Mouse (Mus musculus): Measurements from ENCODE around the gene Micall2. TPM values are rescaled to one million over a fixed set of nuclear protein-coding genes. Genes with fewer than 3 reads are reported as not detected.
"Not testable (repeated sequence)": the region's sequence is repeated elsewhere in the genome, so short reads cannot be mapped to it uniquely, and the experiment has no call there.

Gene Micall2
- polyA plus RNA-seq, 1 experiment from 2014 or later, result 6.6 TPM

GRCm38 (mm10) chr5:139695876-139696275, 40.3 kb downstream of the Micall2 start:
- H3K36me3 ChIP-seq (ENCODE audit: control insufficient read depth, insufficient read depth, low read length); H3K4me1 ChIP-seq (ENCODE audit: control insufficient read depth, insufficient read depth, low read length); H3K27me3 ChIP-seq (ENCODE audit: control insufficient read depth, insufficient read depth, low read length); H3K4me2 ChIP-seq (ENCODE audit: low read depth, severe bottlenecking); H3K9ac ChIP-seq (ENCODE audit: low read length); H3K4me3 ChIP-seq (ENCODE audit: low read depth, low read length); H3K9me3 ChIP-seq (ENCODE audit: control insufficient read depth, low read length); DNase-seq (ENCODE audit: low spot score); H3K27ac ChIP-seq (replicated peaks; ENCODE audit: low read depth, low read length); ATAC-seq (ENCODE audit: insufficient number of reproducible peaks, low FRiP score, low TSS enrichment, low read depth): not testable (repeated sequence)
- WGBS, result 78% methylated on average over 3 of the region's 3 CpGs

- Histone ChIP-seq H3K4me3 (ENCODE audit: low read depth, low read length) (no peak overlapping the region), H3K4me1 (ENCODE audit: control insufficient read depth, insufficient read depth, low read length) (0 out of 2 replicates have a peak, but pooled peaks cover 3% of the 10 kb centered on the region), H3K9me3 (ENCODE audit: control insufficient read depth, low read length) (no peaks in the 10 kb centered on the region), H3K27me3 (ENCODE audit: control insufficient read depth, insufficient read depth, low read length) (no peaks in the 10 kb centered on the region), H3K36me3 (ENCODE audit: control insufficient read depth, insufficient read depth, low read length) (no peaks in the 10 kb centered on the region), H3K4me2 (ENCODE audit: low read depth, severe bottlenecking) (no peak overlapping the region; the same call in 1 of the 2 replicates), H3K27ac (replicated peaks; ENCODE audit: low read depth, low read length) (no peak overlapping the region), H3K9ac (ENCODE audit: low read length) (no peak overlapping the region)
- WGBS, result 40% methylated on average over 7 of the region's 7 CpGs
- DNase-seq (ENCODE audit: low spot score), result no peak
- ATAC-seq (ENCODE audit: insufficient number of reproducible peaks, low FRiP score, low TSS enrichment, low read depth), result peak; percentile 39; the same call in 1 of the 2 replicates
These were observed 41.1 kb downstream of the Micall2 start for GRCm38 (mm10) chr5:139694989-139695571.

DNA sequence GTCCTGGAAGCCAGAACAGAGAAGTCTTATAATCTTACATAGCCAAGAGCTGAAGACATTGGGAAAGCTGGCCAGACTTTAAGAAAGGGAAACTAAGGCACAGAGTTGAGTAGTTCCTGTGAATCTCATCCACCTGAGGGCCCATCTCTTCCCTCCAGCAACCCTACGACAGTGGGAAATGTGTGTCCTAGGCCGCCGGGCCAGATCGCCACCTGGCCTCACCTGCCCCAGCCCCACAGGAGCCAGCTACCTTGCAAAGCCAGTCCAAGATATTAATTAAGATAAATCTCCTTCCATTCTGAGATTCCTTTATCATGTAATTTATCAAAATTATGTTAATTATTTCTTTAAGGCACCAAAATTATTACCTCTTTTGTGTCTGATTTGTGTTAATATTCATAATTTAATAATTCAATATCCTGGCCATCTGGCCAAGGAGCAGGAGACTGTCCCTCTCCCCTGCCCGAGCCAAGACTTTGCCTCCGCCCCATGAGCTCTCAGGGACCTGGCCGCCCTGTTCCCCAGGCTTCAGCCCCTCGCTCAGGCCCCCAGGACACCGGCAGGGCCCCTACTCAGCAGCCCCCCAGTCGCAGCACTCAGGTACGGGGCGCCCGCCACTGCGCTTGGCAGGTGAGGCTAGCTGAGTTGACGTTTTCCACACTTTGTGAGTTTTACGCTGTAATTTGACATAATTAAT, 41.7 kb downstream of the Micall2 start:
- Histone ChIP-seq H3K4me1 (ENCODE audit: control insufficient read depth, insufficient read depth, low read length) (0 out of 2 replicates have a peak, but pooled peaks cover 3% of the 10 kb centered on the region), H3K27me3 (ENCODE audit: control insufficient read depth, insufficient read depth, low read length) (no peaks in the 10 kb centered on the region), H3K9me3 (ENCODE audit: control insufficient read depth, low read length) (no peaks in the 10 kb centered on the region), H3K4me3 (ENCODE audit: low read depth, low read length) (no peak overlapping the region), H3K27ac (replicated peaks; ENCODE audit: low read depth, low read length) (no peak overlapping the region), H3K4me2 (ENCODE audit: low read depth, severe bottlenecking) (no peak overlapping the region; the same call in 1 of the 2 replicates), H3K9ac (ENCODE audit: low read length) (no peak overlapping the region), H3K36me3 (ENCODE audit: control insufficient read depth, insufficient read depth, low read length) (no peaks in the 10 kb centered on the region)
- WGBS, result 49% methylated on average over 16 of the region's 16 CpGs
- no peak for ATAC-seq (ENCODE audit: insufficient number of reproducible peaks, low FRiP score, low TSS enrichment, low read depth)
- no peak for DNase-seq (ENCODE audit: low spot score)

- Histone ChIP-seq H3K4me3 (ENCODE audit: low read depth, low read length) (no peak overlapping the region), H3K27me3 (ENCODE audit: control insufficient read depth, insufficient read depth, low read length) (0 out of 2 replicates have a peak, but pooled peaks cover 4% of the 10 kb centered on the region), H3K9ac (ENCODE audit: low read length) (no peak overlapping the region), H3K36me3 (ENCODE audit: control insufficient read depth, insufficient read depth, low read length) (no peaks in the 10 kb centered on the region), H3K9me3 (ENCODE audit: control insufficient read depth, low read length) (no peaks in the 10 kb centered on the region), H3K4me1 (ENCODE audit: control insufficient read depth, insufficient read depth, low read length) (0 out of 2 replicates have a peak, but pooled peaks cover 3% of the 10 kb centered on the region), H3K4me2 (ENCODE audit: low read depth, severe bottlenecking) (no peak overlapping the region), H3K27ac (replicated peaks; ENCODE audit: low read depth, low read length) (no peak overlapping the region)
- ATAC-seq (ENCODE audit: insufficient number of reproducible peaks, low FRiP score, low TSS enrichment, low read depth) (no peak), DNase-seq (ENCODE audit: low spot score) (no peak)
- 79% methylated on average over 9 of the region's 9 CpGs for whole genome bisulfite sequencing
These were observed 45.3 kb downstream of the Micall2 start for GRCm38 (mm10) chr5:139690791-139691190.

DNA sequence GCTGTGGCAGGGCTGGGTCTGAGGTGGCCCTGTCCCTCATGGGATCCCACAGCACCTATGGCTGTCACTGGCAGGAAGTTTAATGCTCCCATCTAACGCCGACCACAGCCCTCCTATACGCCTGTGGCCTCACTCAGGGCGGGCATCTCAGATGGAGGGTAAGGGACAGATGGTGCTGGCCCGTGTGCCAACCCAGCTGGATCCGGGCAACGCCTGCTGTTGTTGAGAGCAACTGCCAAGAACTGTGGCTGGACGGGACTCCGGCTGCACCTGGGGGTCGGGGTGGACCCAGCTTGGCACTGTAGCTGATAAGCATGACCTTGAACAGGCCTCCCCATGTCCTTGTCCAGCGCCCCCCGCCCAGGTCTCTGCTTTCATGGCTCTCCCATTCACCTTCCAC, 47.8 kb downstream of the Micall2 start:
- H3K9me3 ChIP-seq (ENCODE audit: control insufficient read depth, low read length), result no peaks in the 10 kb centered on the region
- peaks cover 2% of the 10 kb centered on the region; the same call in 1 of the 2 replicates for H3K4me1 ChIP-seq (ENCODE audit: control insufficient read depth, insufficient read depth, low read length)
- H3K27me3 ChIP-seq (ENCODE audit: control insufficient read depth, insufficient read depth, low read length), result 0 out of 2 replicates have a peak, but pooled peaks cover 8% of the 10 kb centered on the region
- H3K4me3 ChIP-seq (ENCODE audit: low read depth, low read length), result no peak overlapping the region
- ATAC-seq (ENCODE audit: insufficient number of reproducible peaks, low FRiP score, low TSS enrichment, low read depth) (no peak), DNase-seq (ENCODE audit: low spot score) (no peak)
- no peak overlapping the region for H3K4me2 ChIP-seq (ENCODE audit: low read depth, severe bottlenecking)
- no peak overlapping the region for H3K27ac ChIP-seq (replicated peaks; ENCODE audit: low read depth, low read length)
- no peaks in the 10 kb centered on the region for H3K36me3 ChIP-seq (ENCODE audit: control insufficient read depth, insufficient read depth, low read length)
- WGBS, result 83% methylated on average over 12 of the region's 12 CpGs
- no peak overlapping the region for H3K9ac ChIP-seq (ENCODE audit: low read length)

GRCm38 (mm10) chr5:139687646-139688045, 48.5 kb downstream of the Micall2 start:
- WGBS, result 6% methylated on average over 13 of the region's 13 CpGs
- Histone ChIP-seq H3K4me2 (ENCODE audit: low read depth, severe bottlenecking) (no peak overlapping the region), H3K36me3 (ENCODE audit: control insufficient read depth, insufficient read depth, low read length) (no peaks in the 10 kb centered on the region), H3K9me3 (ENCODE audit: control insufficient read depth, low read length) (no peaks in the 10 kb centered on the region), H3K27me3 (ENCODE audit: control insufficient read depth, insufficient read depth, low read length) (0 out of 2 replicates have a peak, but pooled peaks cover 11% of the 10 kb centered on the region), H3K4me1 (ENCODE audit: control insufficient read depth, insufficient read depth, low read length) (peaks cover 6% of the 10 kb centered on the region; the same call in 1 of the 2 replicates), H3K4me3 (ENCODE audit: low read depth, low read length) (no peak overlapping the region), H3K9ac (ENCODE audit: low read length) (no peak overlapping the region), H3K27ac (replicated peaks; ENCODE audit: low read depth, low read length) (no peak overlapping the region)
- DNase-seq (ENCODE audit: low spot score), result peak; percentile 70
- no peak for ATAC-seq (ENCODE audit: insufficient number of reproducible peaks, low FRiP score, low TSS enrichment, low read depth)

- WGBS, result 29% methylated on average over 21 of the region's 21 CpGs
- no peak overlapping the region for H3K9ac ChIP-seq (ENCODE audit: low read length)
- H3K9me3 ChIP-seq (ENCODE audit: control insufficient read depth, low read length), result no peaks in the 10 kb centered on the region
- DNase-seq (ENCODE audit: low spot score), result peak; percentile 72
- no peak overlapping the region for H3K4me3 ChIP-seq (ENCODE audit: low read depth, low read length)
- peaks cover 16% of the 10 kb centered on the region for H3K4me1 ChIP-seq (ENCODE audit: control insufficient read depth, insufficient read depth, low read length)
- H3K36me3 ChIP-seq (ENCODE audit: control insufficient read depth, insufficient read depth, low read length), result no peaks in the 10 kb centered on the region
- peak; percentile 87 for ATAC-seq (ENCODE audit: insufficient number of reproducible peaks, low FRiP score, low TSS enrichment, low read depth)
- no peak overlapping the region for H3K4me2 ChIP-seq (ENCODE audit: low read depth, severe bottlenecking)
- peaks cover 18% of the 10 kb centered on the region for H3K27me3 ChIP-seq (ENCODE audit: control insufficient read depth, insufficient read depth, low read length)
- no peak overlapping the region for H3K27ac ChIP-seq (replicated peaks; ENCODE audit: low read depth, low read length)
These were observed 49.4 kb downstream of the Micall2 start for GRCm38 (mm10) chr5:139686530-139687249.

DNA sequence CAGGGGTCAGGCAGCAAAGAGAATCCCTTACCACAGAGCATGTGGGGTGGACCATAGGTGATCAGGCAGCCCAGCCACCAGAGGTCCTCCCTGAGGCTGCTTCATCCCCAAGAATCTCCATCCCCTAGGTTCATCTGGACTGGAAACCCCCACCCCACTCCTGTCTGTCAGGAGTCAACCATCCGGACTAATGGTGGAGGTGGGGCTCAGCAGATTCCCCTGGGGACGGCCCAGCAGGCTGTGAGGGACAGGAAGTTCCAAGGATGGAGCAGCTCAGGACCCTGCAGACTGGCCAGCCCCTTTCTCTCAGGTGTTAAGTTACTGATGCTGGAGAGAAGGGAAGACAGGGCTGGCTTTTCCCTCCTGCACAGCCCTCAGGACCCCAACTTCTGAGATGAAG, 52.9 kb downstream of the Micall2 start:
- H3K27me3 ChIP-seq (ENCODE audit: control insufficient read depth, insufficient read depth, low read length), result peaks cover 38% of the 10 kb centered on the region
- peaks cover 17% of the 10 kb centered on the region for H3K4me1 ChIP-seq (ENCODE audit: control insufficient read depth, insufficient read depth, low read length)
- H3K9ac ChIP-seq (ENCODE audit: low read length), result no peak overlapping the region
- no peak overlapping the region for H3K4me2 ChIP-seq (ENCODE audit: low read depth, severe bottlenecking)
- ATAC-seq (ENCODE audit: insufficient number of reproducible peaks, low FRiP score, low TSS enrichment, low read depth), result no peak
- H3K27ac ChIP-seq (replicated peaks; ENCODE audit: low read depth, low read length), result no peak overlapping the region
- no peak overlapping the region for H3K4me3 ChIP-seq (ENCODE audit: low read depth, low read length)
- no peak for DNase-seq (ENCODE audit: low spot score)
- no peaks in the 10 kb centered on the region for H3K9me3 ChIP-seq (ENCODE audit: control insufficient read depth, low read length)
- 3% methylated on average over 2 of the region's 2 CpGs for WGBS
- no peaks in the 10 kb centered on the region for H3K36me3 ChIP-seq (ENCODE audit: control insufficient read depth, insufficient read depth, low read length)

Data from limb, embryonic 11.5 days (tissue).